Mouse (Mus musculus): ENCODE data around the gene Tle1.

The Tle1 gene

DNA sequence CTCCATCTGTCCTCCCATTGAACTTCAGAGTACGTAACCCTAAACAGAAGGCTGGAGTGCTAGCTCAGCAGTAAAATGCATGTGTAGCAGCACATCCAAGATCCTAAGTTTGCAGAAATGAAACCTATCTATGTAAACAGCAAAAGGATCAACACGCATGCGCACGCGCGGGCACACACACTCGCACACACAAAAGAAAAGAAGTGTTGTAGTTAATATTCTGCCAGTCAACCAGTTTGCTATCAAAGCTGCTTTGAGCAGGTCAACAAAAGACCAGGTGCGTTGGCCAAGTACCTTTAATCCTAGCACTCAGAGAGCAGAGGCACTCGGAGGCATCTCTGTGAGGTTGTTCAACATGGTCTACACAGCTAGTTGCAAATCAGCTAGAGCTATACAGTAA, 35.0 kb downstream of the Tle1 start:
- DNase-seq (ENCODE audit: low read depth in 1 of 2, low spot score in 2 of 2), result no peak

DNA sequence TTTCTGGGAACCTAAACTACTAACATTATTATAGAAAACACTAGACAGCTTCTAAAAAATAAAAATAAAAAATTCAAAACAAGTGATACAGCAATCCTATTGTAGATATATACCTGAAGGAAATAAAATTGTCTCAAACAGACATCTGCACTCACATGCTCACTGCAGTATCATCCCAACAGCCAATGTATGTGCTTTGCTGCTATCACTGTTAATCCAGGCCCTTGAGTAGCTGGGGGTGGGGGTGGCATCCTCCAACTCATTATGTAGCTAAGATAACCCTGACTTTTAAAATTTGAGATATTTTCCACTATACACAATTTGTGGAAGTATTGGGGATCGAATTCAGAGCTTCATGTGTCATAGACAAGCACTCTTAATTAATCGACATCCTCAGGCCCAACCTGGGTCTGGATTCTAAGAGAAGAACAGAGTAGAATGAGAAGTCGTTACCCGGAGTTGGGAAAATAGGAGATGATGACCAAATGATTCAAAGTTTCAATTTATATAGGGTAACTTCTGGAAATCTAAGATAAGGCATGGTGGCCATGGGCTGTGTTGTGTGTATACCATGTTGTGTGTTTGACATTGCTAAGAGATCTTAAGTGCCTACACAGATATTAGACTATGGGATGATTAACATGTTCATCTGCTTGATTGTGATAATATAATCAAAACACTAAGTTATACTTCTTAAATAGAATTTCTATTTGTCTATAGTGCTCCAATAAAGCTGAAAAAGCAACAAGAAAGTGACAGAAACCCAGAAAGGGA, 38.1 kb downstream of the Tle1 start:
- no peak for DNase-seq (ENCODE audit: low read depth in 1 of 2, low spot score in 2 of 2)

DNA sequence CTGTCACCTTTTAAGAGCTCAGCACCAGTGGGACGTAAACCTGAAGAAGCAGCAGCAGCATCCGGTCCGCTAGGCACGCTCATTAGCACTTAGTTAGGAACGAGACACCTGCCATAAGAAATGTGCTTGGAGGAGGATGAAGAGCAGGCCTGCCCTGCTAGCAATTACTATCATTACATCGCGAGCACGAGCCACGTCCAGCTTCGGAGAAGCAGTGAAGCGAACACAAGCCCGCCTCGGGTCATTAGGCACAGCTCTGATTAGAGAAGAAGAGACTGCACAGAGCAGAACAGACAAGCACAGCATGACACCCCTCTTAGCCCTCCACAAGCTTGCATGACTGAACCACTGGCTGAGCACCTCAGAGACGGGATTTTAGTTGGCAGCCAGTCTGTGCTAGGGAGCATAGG, 40.6 kb downstream of the Tle1 start:
- no peak for DNase-seq (ENCODE audit: low read depth in 1 of 2, low spot score in 2 of 2)

DNA sequence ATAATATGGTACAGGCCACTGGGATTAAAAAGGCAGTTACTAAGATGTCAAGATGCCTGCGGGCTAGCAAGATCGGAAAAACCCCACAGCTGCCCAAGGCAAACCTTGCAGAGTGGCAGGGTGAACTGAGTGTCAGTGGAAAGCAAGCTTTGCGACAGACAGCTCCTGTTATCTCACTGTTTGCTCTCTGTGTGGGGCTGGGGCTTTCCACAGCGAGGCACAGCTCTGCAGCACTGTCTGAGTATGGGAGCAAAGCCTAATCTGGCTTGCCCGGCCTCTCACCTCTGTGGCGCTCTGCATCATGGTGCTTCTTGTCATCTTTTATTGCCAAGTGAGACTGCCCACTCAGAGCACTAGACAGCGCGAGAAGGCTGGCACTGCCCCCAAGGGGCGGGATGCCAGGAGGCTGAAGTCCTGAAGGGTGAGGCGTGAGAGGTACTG, 42.8 kb downstream of the Tle1 start:
- DNase-seq (ENCODE audit: low read depth in 1 of 2, low spot score in 2 of 2), result no peak

DNA sequence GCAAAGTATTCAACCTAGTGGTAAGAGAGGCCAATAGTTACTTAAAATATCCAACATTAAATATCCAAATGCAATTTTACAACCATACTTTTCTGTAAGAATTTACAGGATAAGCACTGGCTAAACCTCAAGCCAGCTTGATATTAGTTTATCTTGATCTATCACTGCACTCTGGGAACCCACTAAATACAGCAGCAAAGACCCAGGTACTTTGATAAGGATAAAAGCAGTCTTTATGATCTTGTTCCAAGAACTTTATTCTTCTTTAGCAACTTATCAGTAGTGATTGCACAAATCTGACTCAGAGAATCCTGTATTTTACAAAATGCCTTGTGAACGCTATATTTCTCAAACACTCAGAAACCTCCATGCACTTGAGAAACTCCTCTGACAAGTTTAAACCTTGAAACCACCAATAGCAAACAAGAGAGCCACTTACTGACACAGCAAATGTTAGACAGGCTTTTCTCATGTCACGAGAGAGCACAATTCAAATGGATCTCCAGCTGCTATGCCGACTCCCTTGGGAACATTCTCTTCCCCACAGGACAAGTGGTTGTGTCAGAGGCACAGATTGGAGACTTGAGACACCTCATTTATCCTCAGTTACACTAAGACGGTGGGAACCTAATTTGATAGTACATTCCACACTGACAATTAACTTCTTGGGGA, 50.1 kb downstream of the Tle1 start:
- DNase-seq (ENCODE audit: low read depth in 1 of 2, low spot score in 2 of 2), result no peak

DNA sequence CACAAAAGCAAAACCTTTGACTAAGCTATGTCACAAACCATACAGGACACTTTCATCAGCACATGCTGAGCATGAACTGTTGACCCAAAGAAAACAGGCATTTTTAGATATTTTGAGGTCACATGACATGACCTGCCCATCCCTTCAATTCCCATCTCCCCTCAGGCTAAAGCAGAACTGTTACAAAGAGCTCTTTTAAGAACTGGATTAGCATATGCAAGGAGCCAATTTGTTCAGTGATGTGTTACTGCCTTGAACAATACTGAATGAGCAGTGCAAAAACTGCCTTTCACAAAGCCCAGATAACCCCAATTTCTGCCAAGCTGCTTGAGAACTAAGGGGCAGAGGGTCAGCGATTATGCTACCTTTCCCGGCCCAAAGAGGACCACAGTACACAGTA, 54.7 kb downstream of the Tle1 start:
- DNase-seq (ENCODE audit: low read depth in 1 of 2, low spot score in 2 of 2), result no peak

DNA sequence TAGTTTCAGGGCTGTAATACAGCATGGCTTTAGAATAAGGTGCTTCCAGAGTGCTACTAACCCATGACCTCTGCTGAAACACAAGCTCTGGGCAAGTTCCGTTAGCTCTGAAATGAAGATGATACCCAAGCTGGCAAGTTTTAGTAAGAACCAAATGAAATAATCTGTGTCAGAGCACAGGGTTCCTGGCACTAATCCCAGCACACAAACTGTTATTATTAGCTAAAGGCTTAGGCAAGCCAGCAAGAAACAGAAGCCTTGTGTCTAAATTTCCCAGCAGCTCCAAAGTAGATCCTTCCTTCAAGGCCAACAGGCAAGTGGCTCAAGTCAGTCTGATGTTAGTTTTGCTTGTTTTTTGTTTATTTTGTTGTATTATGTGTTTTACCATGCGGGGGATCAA, 56.2 kb downstream of the Tle1 start:
- no peak for DNase-seq (ENCODE audit: low read depth in 1 of 2, low spot score in 2 of 2)

DNA sequence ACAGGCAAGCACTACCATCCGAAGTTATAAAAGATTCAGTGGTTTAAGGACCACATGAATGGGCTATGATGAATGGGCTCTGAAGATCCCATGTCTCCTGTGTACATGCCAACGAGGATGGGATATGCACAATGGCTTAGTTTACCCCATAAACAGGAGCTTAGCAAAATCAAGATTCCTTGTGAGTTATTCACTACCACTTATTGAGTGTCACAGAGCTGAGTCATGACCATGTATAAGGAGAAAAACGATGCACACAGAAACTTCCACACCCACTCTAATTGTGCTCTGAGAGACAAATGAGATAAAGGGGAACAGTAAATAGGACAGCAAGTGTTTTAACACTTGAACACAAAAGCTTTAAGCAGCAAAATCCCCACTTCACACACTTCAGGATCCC, 60.0 kb downstream of the Tle1 start:
- no peak for DNase-seq (ENCODE audit: low read depth in 1 of 2, low spot score in 2 of 2)

DNA sequence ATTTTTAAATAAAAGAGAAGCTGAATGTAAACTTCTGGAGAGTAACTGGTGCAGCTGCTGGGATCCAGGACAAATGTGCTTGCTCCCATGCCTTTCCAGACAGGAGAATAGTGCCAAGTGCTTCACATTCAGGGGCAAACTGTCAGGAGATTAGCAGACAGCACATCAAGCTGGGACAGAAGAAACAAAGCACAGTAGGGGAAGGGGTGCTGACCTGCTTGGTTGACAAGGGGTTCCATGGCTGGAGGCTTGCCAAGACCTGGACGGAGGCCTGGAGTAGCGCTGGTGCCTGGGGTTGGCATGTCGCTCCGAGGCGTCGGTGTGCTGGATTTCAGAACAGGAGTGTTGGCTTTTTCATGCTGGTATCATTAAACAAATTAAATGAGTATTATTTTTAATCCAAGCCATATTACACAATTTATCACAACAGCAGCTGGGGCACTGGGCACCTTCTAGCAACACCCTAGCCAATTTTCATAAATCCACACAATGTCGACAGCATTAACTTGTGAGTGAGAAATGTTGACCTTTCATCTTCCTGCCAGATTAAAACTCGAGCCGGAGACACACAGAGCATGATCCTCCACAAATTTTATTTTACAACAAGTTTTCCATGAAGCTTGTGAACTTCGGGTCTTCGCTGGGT, 61.1 kb downstream of the Tle1 start:
- no peak for DNase-seq (ENCODE audit: low read depth in 1 of 2, low spot score in 2 of 2)

DNA sequence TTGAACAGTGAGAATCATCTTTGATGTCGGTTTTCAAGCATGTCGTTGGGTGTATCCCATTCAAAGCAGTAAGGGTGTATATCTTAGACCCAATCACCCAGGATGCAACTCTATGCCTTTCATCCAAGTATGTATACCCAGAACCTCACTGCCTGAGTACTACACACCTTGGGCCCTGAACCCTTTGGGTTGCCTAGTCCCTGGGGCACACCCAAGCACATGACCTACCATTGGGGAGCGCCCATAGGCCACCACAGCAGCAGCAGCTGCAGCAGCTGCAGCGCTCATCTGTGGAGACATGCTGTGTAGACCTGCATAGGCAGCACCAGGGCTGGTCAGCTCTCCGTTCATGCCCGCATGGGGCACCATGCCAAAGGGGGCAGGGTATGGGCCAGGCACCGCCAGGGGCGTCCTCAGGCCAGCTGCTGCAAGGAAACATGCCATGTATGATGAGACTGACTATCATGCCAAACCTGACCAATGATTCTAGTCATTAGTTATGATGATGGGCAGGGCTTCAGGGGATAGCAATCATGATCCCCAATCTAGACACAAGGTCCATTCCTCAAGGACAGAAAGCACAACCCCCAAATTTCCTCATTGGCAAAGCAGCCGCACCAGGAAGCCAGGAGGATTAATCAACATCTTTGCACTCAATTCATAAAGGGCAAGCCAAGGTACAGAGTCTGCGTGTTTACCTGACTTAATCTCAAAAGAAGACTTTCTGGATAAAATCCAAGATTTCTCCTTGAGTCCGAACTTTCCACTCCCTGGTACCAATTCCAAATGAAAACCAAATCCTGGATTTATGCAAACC, 62.2 kb downstream of the Tle1 start:
- DNase-seq (ENCODE audit: low read depth in 1 of 2, low spot score in 2 of 2), result no peak

DNA sequence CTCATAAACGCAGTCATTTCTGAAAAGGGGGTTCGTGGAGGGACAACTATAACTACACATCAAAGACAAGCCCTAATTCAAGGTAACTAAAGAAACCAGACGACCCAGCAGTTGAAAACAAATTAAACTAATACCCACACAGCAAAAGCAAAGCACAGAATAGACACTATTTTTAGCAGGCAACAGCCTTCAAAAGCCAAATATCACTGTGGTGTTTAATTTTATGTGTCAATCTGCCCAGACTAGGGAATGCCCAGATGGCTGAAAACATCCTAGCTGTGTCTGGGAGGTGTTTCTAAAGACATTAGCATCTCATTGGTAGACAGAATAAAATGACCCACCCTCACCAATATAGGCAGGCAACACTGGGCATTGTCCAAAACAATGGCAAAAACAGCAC, 68.1 kb downstream of the Tle1 start:
- DNase-seq (ENCODE audit: low read depth in 1 of 2, low spot score in 2 of 2), result no peak

DNA sequence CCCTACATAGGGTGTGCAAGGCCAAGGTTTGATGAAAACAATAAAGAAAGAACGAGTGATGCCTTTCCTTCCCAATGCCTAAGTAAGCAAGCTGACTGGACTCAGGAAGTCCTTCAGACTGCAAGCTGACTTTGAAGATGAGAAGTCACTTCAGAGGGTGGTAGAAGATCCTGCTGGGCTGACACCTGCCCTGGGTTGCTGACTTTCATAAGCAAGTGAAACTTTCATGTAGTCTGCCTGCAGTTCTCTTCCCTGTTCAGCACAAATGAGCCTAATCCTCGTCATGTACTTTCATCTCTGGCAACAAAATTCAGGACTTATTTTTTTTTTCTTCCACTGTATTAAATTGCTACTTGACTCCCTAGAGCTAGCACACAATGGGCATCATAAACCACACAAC, 73.1 kb downstream of the Tle1 start:
- DNase-seq (ENCODE audit: low read depth in 1 of 2, low spot score in 2 of 2), result no peak

DNA sequence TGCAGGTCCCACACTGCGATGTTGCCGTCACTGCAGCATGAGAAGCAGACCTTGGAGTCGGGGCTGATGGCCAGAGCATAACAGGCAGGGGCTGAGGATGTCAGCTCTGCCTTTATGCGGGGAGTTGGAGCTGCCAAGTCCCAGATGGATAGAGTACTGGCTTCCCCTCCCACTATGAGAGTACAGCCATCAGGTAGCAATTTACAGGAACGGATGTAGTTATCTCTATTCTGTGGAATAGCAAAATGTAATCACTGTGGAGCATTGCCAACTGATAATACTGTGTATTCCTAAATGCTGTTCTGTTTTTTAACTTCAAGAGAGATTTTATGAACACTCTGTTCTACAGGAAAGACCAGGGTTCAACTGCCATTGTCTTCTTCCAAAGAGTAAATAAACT, 75.9 kb downstream of the Tle1 start:
- no peak for DNase-seq (ENCODE audit: low read depth in 1 of 2, low spot score in 2 of 2)

DNA sequence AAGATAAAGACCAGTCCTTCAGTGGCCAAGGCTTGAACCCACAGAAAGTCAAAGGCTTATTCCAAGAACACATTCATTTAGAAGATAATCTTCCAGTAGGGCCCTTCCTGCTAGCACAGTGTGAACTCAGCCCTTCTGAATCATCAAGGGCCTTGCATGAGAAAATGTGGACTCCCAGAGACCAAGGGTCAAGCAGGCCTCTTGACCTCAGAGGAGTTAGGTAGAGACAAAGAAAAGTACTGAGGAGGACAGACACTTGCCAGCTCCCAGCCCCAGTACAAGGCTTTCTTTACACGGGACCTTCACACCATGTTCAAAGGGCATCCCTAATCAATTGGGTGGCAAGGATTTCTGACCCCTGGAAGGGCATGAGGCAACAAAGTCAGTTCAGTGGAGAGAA, 77.9 kb downstream of the Tle1 start:
- DNase-seq (ENCODE audit: low read depth in 1 of 2, low spot score in 2 of 2), result no peak

DNA sequence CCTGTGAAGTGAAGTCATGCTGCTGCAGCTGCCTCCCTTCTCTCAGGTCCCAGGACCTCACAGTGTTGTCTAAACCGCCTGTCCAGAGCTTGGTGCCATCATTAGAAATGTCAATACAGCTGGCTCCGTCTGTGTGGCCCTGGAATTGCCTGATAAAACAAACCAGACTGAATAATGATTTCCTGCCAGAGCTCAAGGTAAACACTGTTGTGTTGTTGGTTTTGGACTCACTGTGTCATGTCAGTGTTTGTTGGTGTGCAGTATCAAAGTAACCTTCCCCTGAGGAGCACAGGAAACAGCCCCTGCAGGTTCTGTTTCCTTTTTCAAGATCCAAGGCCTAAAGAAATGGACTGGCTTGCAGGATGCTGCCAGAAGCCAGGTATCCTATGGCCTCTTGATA, 78.4 kb downstream of the Tle1 start:
- no peak for DNase-seq (ENCODE audit: low read depth in 1 of 2, low spot score in 2 of 2)

DNA sequence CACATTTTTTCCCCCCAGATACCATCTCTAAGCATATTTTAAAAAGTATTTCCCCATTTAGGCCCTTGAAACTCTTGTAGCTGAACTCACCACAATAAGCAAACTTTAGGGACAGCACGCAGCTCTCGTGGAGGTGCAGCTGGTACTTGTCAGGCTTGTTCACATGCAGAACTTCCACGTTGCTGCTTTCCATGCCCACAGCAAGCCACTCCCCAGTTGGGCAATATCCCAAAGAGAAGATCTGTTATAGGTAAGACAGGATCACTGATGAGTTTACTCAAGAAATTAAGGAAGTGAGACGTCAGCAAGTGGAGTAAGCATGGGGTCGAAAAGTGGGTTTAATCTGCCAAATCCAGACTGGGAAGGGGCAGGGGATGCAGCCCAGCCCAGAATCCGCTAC, 80.7 kb downstream of the Tle1 start:
- no peak for DNase-seq (ENCODE audit: low read depth in 1 of 2, low spot score in 2 of 2)

DNA sequence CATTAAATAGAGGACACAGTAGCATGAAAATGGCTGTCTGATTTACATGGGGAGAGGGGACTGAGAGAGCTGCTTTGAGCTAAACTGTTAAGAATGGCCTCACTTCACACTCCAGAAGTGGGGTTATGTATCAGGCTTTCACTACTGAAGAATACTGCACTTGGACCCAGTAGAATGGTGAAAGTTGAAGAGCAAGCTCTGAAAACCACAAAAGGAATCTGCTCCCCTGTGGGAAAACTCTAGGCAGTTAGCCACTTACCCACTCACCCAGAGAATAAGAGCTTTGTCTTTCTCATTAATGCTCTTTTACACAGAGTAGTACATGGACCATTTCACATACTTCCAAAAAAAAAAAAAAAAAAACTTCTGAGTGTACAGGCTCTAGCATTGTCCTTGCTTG, 95.0 kb downstream of the Tle1 start:
- no peak for DNase-seq (ENCODE audit: low read depth in 1 of 2, low spot score in 2 of 2)

DNA sequence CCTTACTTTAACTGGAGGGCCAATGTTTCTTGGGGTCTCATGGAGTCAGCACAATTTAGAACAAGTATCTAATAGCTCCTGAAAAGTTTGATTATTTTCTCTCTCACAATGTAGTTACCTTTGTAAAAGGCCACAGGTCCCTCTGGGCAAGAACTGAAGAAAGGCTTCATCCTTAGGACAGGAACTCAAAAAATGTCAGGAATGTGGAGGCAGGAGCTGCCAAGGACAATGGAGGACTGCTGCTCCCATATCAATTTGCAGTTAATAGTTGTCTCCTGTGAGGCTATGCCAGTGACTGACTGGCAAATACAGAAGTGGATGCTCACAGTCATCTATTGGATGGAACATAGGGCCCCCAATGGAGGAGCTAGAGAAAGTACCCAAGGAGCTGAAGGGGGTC, 96.5 kb downstream of the Tle1 start:
- no peak for DNase-seq (ENCODE audit: low read depth in 1 of 2, low spot score in 2 of 2)

DNA sequence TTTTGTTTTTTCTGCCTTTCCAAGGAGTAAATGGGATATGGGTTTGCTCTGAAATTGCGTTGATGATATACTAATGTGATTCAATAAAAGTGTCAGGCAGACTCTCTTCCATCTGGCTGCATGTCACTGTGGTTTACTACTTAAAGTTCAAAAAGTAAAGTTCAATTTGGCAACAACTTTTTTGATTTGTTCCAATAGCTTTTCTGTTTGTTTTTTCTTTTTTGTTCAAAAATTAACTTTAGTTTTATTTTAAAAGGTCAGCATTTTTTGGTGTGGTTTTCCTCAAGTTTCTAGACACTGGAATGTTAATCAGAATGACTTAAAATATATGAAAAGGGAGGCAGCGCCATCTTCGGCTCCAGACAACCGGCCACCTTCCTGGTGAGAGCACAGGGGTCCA, 112.9 kb downstream of the Tle1 start:
- no peak for DNase-seq (ENCODE audit: low read depth in 1 of 2, low spot score in 2 of 2)

DNA sequence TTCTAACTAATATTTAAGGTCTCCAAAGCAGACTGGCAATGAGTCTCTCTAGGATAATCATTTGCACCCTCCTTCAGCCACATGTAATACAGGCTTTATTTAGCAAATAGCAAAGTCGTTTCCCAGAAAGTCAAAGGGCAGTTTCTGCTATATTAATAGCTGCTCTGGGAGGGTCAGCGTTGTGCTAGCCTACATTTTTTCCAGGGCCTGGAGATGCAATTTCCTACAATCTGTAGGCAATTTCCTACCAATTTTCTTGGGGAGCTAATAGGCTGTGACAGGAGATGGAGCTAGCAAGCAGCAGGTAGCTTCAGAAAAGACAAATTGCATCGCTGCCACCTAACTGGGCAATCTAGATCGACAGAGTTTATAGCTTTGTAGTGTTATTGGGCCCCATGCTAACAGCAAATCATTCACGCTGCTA, 131.6 kb downstream of the Tle1 start:
- DNase-seq (ENCODE audit: low read depth in 1 of 2, low spot score in 2 of 2), result no peak

DNA sequence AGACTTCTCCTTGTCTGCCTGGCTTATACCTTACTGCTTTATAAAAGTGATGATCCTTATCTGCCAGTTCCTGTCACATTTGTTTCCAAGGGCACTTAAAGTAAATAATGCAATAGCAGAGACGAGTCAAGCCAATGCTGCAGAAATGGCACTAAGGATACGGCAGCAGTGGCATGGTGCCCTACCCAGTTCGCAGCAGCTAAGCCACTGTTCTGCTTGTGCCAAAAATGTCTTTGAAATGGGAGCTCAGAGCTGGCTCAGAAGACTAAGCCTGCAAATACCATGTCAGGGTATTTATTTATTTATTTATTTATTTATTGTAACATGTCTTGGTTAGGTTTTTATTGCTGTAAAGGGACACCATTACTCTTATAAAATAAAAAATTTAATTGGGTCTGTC, 132.8 kb downstream of the Tle1 start:
- no peak for DNase-seq (ENCODE audit: low read depth in 1 of 2, low spot score in 2 of 2)

All from monocyte, adult 2 months (primary cell).